Mouse (Mus musculus): ENCODE results near the gene 2900026A02Rik. TPM values are rescaled to one million over a fixed set of nuclear protein-coding genes. Genes with fewer than 3 reads are reported as not detected.
A peak's percentile ranks its signal among the peaks of the same experiment; 100 is the strongest.

2900026A02Rik gene
- polyA plus RNA-seq, 1 experiment = 16.6 TPM

DNA sequence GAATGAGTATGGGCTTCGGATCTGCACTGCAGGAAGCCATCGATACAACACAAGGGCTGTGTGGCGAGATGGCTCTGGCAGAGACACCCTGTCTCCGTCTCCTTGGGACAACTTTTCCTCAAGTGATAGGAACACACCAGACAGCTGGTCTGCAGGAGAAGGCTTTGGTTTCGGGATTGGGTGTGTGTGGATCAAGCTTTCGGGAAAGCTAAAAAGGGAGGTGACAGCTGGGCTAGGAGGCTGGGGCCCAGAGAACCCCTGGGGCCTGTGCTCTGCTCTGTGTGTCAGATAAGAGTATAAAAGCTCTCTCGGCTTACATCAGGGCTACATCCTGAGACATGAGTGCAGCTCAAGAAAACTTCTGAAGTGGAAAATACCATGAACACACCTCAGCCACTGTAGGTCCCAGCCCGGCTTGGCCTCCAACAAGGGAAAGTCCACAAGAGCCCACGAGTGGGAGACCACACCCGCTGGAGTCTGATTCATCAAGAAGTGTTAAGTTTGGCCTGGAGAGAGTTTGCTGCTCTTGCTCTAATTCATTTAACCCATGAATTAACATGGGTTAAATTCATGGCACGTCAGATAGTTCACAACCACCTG is 112.8 kb downstream of the 2900026A02Rik start:
- Histone ChIP-seq H3ac (ENCODE audit: control insufficient read depth, insufficient read length) (no peak overlapping the region), H3K36me3 (ENCODE audit: control insufficient read depth, insufficient read depth) (no peaks in the 10 kb centered on the region), H3K27me3 (ENCODE audit: control insufficient read depth, insufficient read depth, insufficient read length) (no peaks in the 10 kb centered on the region), H3K4me3 (no peak overlapping the region), H3K4me2 (ENCODE audit: low read depth) (no peak overlapping the region), H3K79me2 (ENCODE audit: control insufficient read depth, insufficient read depth) (no peaks in the 10 kb centered on the region)
- TF ChIP-seq POLR2A (IDR thresholded peaks at IDR 0.05; ENCODE audit: insufficient read length, low read depth) = no peak
- TF ChIP-seq MYOG (IDR thresholded peaks at IDR 0.05; ENCODE audit: control insufficient read depth in 1 of 3, insufficient read depth in 1 of 3, insufficient read length in 2 of 3, low read depth in 2 of 3) = peak; percentile 54 to 96 (median 94)
- peak; percentile 89 for TF ChIP-seq TCF12 (IDR thresholded peaks at IDR 0.05; ENCODE audit: insufficient read depth, poor library complexity, severe bottlenecking)
- peak; percentile 55 to 87 (median 84) for TF ChIP-seq MYOD1 (IDR thresholded peaks at IDR 0.05; ENCODE audit: control insufficient read depth in 1 of 3, insufficient read length in 2 of 3, low read depth in 2 of 3)
- TF ChIP-seq POLR2AphosphoS2 (IDR thresholded peaks at IDR 0.05; ENCODE audit: insufficient read length, low read depth) = no peak
- TF ChIP-seq USF1 (IDR thresholded peaks at IDR 0.05; ENCODE audit: low read depth) = no peak
- TF ChIP-seq E2F4 (IDR thresholded peaks at IDR 0.05; ENCODE audit: insufficient read depth) = no peak

GRCm38 (mm10) chr5:113107709-113108108 is 113.3 kb downstream of the 2900026A02Rik start:
- H3K79me2 ChIP-seq (ENCODE audit: control insufficient read depth, insufficient read depth) = no peaks in the 10 kb centered on the region
- TF ChIP-seq TCF12 (IDR thresholded peaks at IDR 0.05; ENCODE audit: insufficient read depth, poor library complexity, severe bottlenecking) (no peak), POLR2A (IDR thresholded peaks at IDR 0.05; ENCODE audit: insufficient read length, low read depth) (no peak), POLR2AphosphoS2 (IDR thresholded peaks at IDR 0.05; ENCODE audit: insufficient read length, low read depth) (no peak), MYOG (IDR thresholded peaks at IDR 0.05; ENCODE audit: control insufficient read depth in 1 of 3, insufficient read depth in 1 of 3, insufficient read length in 2 of 3, low read depth in 2 of 3) (no peak), MYOD1 (IDR thresholded peaks at IDR 0.05; ENCODE audit: control insufficient read depth in 1 of 3, insufficient read length in 2 of 3, low read depth in 2 of 3) (no peak), CEBPB (IDR thresholded peaks at IDR 0.05; ENCODE audit: insufficient read depth, poor library complexity, severe bottlenecking) (no peak), MAX (IDR thresholded peaks at IDR 0.05; ENCODE audit: low read depth) (no peak), REST (IDR thresholded peaks at IDR 0.05; ENCODE audit: insufficient read depth, insufficient read length) (no peak), TCF3 (IDR thresholded peaks at IDR 0.05; ENCODE audit: insufficient read length, low read depth) (no peak), USF1 (IDR thresholded peaks at IDR 0.05; ENCODE audit: low read depth) (no peak), E2F4 (IDR thresholded peaks at IDR 0.05; ENCODE audit: insufficient read depth) (no peak), SRF (IDR thresholded peaks at IDR 0.05; ENCODE audit: control insufficient read depth, insufficient read length, low read depth) (no peak)
- H3K4me3 ChIP-seq = no peak overlapping the region
- H3K4me2 ChIP-seq (ENCODE audit: low read depth) = peak overlapping the region; percentile 15
- no peak overlapping the region for H3ac ChIP-seq (ENCODE audit: control insufficient read depth, insufficient read length)
- no peaks in the 10 kb centered on the region for H3K27me3 ChIP-seq (ENCODE audit: control insufficient read depth, insufficient read depth, insufficient read length)
- no peaks in the 10 kb centered on the region for H3K36me3 ChIP-seq (ENCODE audit: control insufficient read depth, insufficient read depth)

DNA sequence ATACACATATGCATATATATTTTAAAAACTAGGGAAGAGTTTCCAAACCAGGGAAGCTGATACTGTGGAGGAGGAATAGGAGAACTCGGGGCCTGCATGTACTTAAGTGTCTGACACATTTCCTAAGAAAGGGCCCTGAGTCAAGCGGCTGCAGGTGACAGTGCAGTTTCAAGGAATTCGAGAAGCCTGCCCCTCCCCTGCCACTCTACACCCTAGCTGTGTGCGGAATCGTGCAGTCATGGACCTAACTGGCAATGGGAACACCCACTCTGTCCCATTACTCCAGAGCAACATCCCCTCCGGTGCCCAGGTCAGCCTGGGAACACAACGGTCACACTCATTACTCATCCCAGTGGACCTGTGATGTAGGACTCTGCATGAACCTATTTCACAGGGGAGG is 114.4 kb downstream of the 2900026A02Rik start:
- Histone ChIP-seq H3ac (ENCODE audit: control insufficient read depth, insufficient read length) (no peak overlapping the region), H3K36me3 (ENCODE audit: control insufficient read depth, insufficient read depth) (no peaks in the 10 kb centered on the region), H3K4me2 (ENCODE audit: low read depth) (no peak overlapping the region), H3K4me3 (no peak overlapping the region), H3K79me2 (ENCODE audit: control insufficient read depth, insufficient read depth) (no peaks in the 10 kb centered on the region), H3K27me3 (ENCODE audit: control insufficient read depth, insufficient read depth, insufficient read length) (no peaks in the 10 kb centered on the region)
- TF ChIP-seq MYOG (IDR thresholded peaks at IDR 0.05; ENCODE audit: control insufficient read depth in 1 of 3, insufficient read depth in 1 of 3, insufficient read length in 2 of 3, low read depth in 2 of 3) = peak in 1 of 3 experiments; percentile 56
- TF ChIP-seq MYOD1 (IDR thresholded peaks at IDR 0.05; ENCODE audit: control insufficient read depth in 1 of 3, insufficient read length in 2 of 3, low read depth in 2 of 3) = peak in 1 of 3 experiments; percentile 49
- TF ChIP-seq E2F4 (IDR thresholded peaks at IDR 0.05; ENCODE audit: insufficient read depth) = no peak

- Histone ChIP-seq H3ac (ENCODE audit: control insufficient read depth, insufficient read length) (no peak overlapping the region), H3K4me3 (no peak overlapping the region), H3K36me3 (ENCODE audit: control insufficient read depth, insufficient read depth) (no peaks in the 10 kb centered on the region), H3K4me2 (ENCODE audit: low read depth) (no peak overlapping the region), H3K27me3 (ENCODE audit: control insufficient read depth, insufficient read depth, insufficient read length) (no peaks in the 10 kb centered on the region), H3K79me2 (ENCODE audit: control insufficient read depth, insufficient read depth) (no peaks in the 10 kb centered on the region)
- TF ChIP-seq MYOD1 (IDR thresholded peaks at IDR 0.05; ENCODE audit: control insufficient read depth in 1 of 3, insufficient read length in 2 of 3, low read depth in 2 of 3) (no peak), MAX (IDR thresholded peaks at IDR 0.05; ENCODE audit: low read depth) (no peak), TCF3 (IDR thresholded peaks at IDR 0.05; ENCODE audit: insufficient read length, low read depth) (no peak), POLR2AphosphoS2 (IDR thresholded peaks at IDR 0.05; ENCODE audit: insufficient read length, low read depth) (no peak), POLR2A (IDR thresholded peaks at IDR 0.05; ENCODE audit: insufficient read length, low read depth) (no peak), REST (IDR thresholded peaks at IDR 0.05; ENCODE audit: insufficient read depth, insufficient read length) (no peak), MYOG (IDR thresholded peaks at IDR 0.05; ENCODE audit: control insufficient read depth in 1 of 3, insufficient read depth in 1 of 3, insufficient read length in 2 of 3, low read depth in 2 of 3) (no peak)
Measured at GRCm38 (mm10) chr5:113105481-113105880, 115.6 kb downstream of the 2900026A02Rik start.

DNA sequence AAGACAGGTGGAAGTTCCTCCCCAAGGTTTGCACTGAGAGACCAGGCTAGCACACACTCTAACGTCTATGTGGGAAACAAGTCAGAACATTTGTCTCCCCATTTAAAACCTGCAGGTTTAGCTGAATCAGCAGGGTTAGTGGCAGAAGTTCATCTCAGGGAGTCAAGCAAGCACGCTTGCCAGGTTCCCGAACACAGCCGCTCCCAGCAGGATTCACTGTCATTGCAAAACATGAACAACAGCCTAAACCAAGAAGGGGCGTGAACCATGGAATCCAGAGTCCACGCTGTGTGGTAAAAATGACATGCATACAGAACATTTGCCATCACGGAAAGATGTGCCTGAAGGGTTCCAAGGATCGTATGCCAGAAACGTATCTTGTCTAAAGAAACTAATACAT is 116.0 kb downstream of the 2900026A02Rik start:
- no peak overlapping the region for H3K4me3 ChIP-seq
- H3K4me2 ChIP-seq (ENCODE audit: low read depth) = no peak overlapping the region
- no peak overlapping the region for H3ac ChIP-seq (ENCODE audit: control insufficient read depth, insufficient read length)
- H3K79me2 ChIP-seq (ENCODE audit: control insufficient read depth, insufficient read depth) = no peaks in the 10 kb centered on the region
- no peak for TF ChIP-seq MYOD1 (IDR thresholded peaks at IDR 0.05; ENCODE audit: control insufficient read depth in 1 of 3, insufficient read length in 2 of 3, low read depth in 2 of 3)
- no peak for TF ChIP-seq E2F4 (IDR thresholded peaks at IDR 0.05; ENCODE audit: insufficient read depth)
- no peak for TF ChIP-seq TCF3 (IDR thresholded peaks at IDR 0.05; ENCODE audit: insufficient read length, low read depth)
- no peak for TF ChIP-seq TCF12 (IDR thresholded peaks at IDR 0.05; ENCODE audit: insufficient read depth, poor library complexity, severe bottlenecking)
- TF ChIP-seq POLR2AphosphoS2 (IDR thresholded peaks at IDR 0.05; ENCODE audit: insufficient read length, low read depth) = no peak
- TF ChIP-seq SRF (IDR thresholded peaks at IDR 0.05; ENCODE audit: control insufficient read depth, insufficient read length, low read depth) = no peak
- no peak for TF ChIP-seq REST (IDR thresholded peaks at IDR 0.05; ENCODE audit: insufficient read depth, insufficient read length)
- TF ChIP-seq MYOG (IDR thresholded peaks at IDR 0.05; ENCODE audit: control insufficient read depth in 1 of 3, insufficient read depth in 1 of 3, insufficient read length in 2 of 3, low read depth in 2 of 3) = no peak
- TF ChIP-seq USF1 (IDR thresholded peaks at IDR 0.05; ENCODE audit: low read depth) = no peak
- no peaks in the 10 kb centered on the region for H3K27me3 ChIP-seq (ENCODE audit: control insufficient read depth, insufficient read depth, insufficient read length)
- H3K36me3 ChIP-seq (ENCODE audit: control insufficient read depth, insufficient read depth) = no peaks in the 10 kb centered on the region

Measured in myocyte (in vitro differentiated cells).